Mouse (Mus musculus): ENCODE data around the gene a.

Gene a

DNA sequence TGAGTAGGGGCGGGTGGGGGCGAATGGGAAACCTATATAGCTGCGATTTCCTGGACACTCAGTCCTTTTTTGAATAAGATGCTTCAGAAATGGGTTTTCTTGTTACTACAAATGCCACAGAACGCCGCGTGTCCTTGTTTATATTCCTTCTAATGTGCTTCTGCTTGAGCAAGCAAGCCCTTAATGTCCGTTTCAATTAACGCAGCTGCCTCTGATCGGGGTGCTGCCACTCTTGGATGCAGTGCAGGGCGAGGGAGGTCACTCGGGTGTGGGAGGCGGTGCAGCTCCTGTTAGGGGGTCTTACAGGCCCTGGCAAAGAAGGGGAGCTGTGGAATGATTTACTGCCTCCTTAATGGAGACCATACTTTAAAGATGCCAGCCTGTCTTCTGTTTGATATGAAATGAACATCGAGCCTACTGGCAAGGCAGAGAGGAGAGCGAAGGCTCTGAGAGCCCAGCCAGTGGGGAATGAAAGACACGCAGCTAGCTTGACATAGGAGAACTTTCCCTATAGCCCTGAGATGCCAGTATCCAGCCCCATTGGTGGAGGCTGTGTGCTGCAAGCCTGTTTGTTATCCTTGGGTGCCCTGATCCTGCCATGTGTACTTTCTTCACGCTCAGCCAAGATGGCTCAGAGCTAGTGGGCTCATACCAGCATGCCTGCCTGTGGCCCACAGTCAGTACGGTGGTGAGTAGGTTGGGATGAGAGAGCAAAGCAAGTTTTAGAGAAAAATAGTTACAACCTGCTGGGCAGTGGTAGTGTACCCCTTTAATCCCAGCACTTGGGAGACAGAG is 8.1 kb upstream of the a start:
- no peak for DNase-seq (ENCODE audit: extremely low read depth, low read depth)

DNA sequence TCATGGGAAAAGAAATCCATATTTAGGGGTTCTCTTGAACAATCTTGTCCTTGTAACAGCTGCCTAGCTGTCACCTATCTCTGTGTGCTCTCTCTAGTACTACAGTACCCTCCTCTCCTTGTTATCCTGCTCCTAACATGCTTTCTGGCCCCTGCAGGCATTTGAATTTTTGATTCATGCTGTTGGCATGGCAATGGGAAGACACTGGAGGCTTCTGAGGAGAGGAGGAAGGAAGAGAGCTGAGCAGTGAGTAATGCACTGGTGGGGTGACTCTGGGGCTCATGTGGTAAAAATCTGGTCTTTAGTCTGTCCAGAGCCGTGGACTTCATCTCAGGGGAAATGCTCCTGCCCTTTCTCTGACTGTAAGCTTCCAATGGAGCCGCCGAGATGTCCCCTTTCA is 5.9 kb upstream of the a start:
- no peak for DNase-seq (ENCODE audit: extremely low read depth, low read depth)

GRCm38 (mm10) chr2:154786187-154786586 is 5.0 kb upstream of the a start:
- DNase-seq (ENCODE audit: extremely low read depth, low read depth), result peak; percentile 58

DNA sequence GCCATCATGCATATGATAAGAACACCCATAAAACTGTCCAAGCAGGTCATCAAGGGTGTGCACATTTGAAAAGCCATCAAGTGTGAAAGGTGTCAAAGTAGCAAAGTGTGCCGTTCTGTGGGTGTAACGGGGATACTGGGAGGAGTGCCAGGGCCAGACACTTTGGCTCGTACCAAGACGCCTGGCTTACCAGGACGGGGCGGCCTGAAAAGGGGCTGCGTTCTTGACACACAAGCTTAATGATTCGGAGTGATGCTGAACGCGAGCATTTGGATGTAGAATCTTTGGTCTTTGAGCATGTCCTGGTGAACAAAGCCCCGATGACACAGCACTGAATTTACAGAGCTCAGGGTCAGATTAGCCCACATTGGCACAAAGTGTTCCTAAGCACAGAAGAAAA is 4.4 kb upstream of the a start:
- DNase-seq (ENCODE audit: extremely low read depth, low read depth), result no peak

DNA sequence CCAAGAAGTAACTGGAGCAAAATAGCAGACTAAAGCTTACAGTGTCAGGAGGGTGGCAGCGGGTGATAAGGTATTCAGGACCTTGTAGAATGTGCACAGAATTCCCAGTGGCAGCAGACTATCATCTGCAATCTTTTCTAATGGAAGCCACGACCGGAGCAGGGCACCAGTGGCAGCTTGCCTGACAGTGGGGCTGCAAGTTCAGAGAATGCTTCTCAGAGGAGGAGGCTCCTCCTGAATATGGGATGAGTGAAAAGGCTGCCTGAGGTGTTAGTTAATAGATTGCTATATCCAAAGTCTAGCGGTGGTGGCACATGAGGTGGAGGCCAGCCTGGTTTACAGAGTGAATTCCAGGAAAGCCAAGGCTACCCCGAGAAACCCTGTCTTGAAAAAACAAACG is 1.8 kb upstream of the a start:
- no peak for DNase-seq (ENCODE audit: extremely low read depth, low read depth)

DNA sequence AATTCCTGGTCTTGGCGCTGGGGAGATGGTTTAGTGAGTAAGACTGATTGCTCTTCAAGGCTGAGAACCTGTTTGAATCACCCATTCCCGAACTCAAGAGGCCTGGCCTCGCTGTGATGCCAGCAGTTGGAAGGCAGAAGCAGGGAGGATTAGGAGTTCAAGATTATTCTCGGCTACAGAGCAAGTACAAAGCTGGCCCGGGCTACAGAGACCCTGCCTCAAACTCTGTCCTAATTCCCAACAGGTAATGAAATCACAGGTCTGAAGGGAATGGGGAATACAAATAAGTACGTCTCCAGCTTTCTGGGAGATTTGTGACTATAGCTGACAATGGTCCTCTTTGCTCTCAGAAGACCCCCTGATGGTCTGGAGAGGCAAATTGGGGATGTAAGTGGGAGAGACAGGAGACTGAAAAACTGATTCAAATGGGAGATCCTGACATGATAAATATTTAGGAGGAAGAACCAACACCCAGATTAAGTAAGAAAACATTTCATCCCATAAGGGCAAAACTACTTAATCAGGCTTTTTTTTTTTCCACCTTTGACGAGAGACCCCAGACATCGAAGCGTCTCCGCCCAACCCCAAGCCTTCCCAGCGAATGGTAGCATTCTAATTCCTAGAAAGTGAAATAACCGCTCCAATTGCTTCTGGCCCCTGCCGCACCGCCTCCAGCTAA is 1.1 kb upstream of the a start:
- DNase-seq (ENCODE audit: extremely low read depth, low read depth), result no peak

DNA sequence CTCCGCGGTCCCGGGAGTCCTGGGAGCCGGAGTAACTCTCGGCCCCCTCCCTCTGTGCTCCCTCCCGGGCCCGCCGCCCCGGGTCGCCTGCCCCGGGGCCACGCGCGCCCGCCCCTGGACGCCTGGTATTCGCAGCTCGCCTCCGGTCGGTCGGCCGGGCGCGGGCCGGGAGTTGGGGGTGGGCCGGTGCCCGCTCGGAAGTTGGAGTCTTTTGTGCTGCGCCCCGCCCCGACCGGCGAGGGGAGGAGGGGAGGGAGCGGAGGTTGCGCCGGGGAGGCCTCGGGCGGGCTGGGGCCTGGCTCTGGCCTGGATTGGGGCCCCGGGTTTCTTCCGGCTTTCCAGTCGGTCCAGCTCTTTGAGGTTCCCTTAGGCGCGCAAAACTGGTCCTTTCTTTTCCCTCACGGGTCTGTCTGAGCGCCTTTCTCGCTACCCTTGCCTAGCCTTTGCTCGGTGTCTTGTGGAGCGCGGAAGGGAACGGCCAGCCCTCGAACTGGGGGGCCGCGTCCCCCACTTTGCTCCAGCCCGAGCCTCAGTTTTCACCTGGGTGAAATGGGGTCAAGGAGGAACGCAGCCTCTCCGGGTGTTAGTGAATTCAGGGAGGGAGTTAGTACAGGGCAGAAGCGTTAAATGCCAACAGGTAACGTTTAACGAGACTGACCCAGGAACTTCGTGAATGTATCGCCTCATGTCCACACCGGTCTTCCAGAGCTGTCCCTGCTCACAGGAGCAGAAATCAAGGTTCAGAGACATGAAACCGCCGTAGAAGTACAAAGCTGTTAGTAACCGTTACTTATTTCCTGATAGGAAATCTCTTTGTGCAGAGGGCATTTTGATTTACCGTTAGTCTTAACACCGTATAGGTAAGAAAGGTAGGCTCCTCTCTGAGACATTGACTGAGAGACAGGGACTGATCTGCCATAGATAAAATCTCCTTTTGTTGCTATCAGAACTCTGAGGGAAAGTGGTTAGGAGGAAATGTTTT is 750 bp downstream of the a start:
- DNase-seq (ENCODE audit: extremely low read depth, low read depth), result no peak

- no peak for DNase-seq (ENCODE audit: extremely low read depth, low read depth)
Observed at GRCm38 (mm10) chr2:154803372-154803771, 12.2 kb downstream of the a start.

DNA sequence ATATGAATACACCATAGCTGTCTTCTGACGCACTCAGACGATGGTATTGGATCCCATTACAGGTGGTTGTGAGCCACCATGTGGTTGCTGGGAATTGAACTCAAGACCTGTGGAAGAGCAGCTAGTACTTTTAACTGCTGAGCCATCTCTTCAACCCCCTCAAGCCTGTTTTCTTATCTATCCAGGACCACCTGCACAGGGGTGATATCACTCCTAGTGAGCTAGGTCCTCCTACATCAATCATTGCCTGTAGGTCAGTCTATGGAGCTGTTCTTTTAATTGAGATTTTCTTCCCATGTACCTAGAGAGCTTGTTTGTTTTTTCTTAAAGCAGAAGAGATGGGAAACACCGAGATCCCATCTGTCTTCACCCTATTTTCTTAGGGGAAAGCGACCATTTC is 12.6 kb downstream of the a start:
- DNase-seq (ENCODE audit: extremely low read depth, low read depth), result no peak

GRCm38 (mm10) chr2:154807689-154808088 is 16.5 kb downstream of the a start:
- DNase-seq (ENCODE audit: extremely low read depth, low read depth), result no peak

GRCm38 (mm10) chr2:154809107-154809762 is 18.0 kb downstream of the a start:
- DNase-seq (ENCODE audit: extremely low read depth, low read depth), result no peak

- no peak for DNase-seq (ENCODE audit: extremely low read depth, low read depth)
Observed at GRCm38 (mm10) chr2:154810821-154811220, 19.6 kb downstream of the a start.

GRCm38 (mm10) chr2:154813426-154813825 is 22.2 kb downstream of the a start:
- no peak for DNase-seq (ENCODE audit: extremely low read depth, low read depth)

DNA sequence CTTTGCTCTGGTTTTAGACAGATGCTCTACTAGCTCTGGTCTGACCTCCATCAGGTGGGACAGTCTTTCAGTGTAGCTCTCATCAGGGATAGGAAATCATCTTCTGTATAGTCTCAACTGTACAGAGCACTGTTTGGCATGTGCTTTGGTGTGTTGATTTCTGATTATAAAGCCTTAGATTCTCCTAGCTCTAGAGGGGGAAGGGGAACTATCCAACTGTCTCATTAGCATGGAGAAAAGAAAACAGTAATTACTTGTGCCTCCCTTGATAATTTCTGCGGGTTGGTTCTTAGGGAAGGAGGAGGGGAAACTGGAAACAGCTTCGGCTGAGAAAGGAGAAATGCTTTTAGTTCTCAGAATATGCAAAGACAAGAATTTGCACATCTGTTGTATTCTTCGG is 25.9 kb downstream of the a start:
- DNase-seq (ENCODE audit: extremely low read depth, low read depth), result peak; percentile 51

DNA sequence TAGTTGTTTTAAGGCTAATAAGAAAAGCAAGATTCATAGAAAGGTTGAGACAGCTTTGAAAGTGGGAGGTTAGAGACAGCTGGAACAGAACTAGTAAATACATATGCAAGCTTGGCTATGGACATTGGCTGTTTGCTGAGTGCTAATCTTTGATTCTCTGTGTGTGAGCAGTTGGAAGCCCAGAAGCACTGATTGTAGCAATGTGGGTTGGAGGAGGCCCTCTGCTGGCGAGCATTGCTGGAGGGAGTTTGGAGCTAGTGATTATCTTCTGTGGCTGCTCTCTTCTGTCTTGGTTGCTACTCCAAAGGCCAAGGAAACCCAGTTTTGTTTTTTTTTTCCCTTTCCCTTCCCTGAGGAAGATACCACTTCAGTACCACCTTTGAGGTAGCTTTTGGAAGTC is 26.6 kb downstream of the a start:
- DNase-seq (ENCODE audit: extremely low read depth, low read depth), result no peak

- DNase-seq (ENCODE audit: extremely low read depth, low read depth), result no peak
Observed at GRCm38 (mm10) chr2:154818599-154818998, 27.4 kb downstream of the a start.

DNA sequence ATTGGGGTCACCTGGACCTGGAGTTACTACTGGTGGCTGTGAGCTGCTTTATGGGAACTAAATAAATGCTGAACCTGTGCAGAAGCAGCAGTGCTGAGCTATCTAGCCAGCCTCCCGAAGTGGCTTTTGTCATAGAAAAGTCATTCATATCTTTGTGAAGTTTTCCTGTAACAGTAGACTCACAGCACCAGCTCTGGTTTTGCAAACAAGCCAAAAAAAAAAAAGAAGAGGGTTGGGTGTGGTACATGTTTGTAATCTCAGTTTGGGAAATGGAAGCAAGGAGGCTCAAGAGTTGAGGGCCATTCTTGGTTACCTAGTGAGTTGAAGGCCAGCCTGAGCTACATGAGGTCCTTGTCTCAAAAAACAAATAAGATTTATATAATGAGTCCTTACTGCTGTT is 29.1 kb downstream of the a start:
- no peak for DNase-seq (ENCODE audit: extremely low read depth, low read depth)

GRCm38 (mm10) chr2:154826054-154826538 is 34.9 kb downstream of the a start:
- DNase-seq (ENCODE audit: extremely low read depth, low read depth), result no peak

DNA sequence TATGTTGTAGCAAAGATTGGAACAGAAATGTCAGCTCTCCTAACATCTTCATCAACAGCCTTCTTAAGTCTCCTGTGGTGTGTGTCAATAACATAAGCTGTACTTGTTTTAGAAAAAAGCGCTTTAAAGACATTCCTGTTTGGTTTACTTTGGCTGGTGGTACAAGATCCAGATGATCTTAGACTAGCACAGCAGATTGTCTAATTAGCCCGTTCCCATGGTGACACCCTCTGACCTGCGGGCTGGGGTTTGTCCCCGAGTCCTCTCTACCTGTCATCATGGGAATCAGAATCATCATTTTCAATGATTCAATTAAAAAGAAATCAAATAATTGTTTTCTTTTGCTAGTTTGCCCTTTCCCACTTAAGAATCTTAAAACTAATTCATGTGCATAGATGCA is 36.3 kb downstream of the a start:
- no peak for DNase-seq (ENCODE audit: extremely low read depth, low read depth)

DNA sequence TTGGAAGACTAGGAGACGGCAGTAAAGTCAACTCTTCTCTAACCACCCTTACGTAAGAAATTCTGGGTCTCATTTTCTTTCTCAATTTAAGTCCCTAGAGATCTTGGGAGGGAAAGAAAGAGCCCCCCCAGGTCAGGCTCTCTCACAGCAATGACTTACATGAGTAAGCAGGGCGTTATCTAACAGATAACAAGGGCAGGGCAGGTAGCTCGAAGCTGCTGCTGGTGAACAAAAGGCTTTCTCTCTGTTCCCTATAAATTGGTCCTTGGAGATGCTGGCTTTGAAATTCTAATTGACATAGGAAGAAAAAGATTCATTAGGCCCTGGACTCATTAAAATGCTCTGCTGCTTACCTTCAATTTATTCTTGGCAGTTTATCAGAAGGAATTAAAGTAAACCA is 41.3 kb downstream of the a start:
- DNase-seq (ENCODE audit: extremely low read depth, low read depth), result no peak

DNA sequence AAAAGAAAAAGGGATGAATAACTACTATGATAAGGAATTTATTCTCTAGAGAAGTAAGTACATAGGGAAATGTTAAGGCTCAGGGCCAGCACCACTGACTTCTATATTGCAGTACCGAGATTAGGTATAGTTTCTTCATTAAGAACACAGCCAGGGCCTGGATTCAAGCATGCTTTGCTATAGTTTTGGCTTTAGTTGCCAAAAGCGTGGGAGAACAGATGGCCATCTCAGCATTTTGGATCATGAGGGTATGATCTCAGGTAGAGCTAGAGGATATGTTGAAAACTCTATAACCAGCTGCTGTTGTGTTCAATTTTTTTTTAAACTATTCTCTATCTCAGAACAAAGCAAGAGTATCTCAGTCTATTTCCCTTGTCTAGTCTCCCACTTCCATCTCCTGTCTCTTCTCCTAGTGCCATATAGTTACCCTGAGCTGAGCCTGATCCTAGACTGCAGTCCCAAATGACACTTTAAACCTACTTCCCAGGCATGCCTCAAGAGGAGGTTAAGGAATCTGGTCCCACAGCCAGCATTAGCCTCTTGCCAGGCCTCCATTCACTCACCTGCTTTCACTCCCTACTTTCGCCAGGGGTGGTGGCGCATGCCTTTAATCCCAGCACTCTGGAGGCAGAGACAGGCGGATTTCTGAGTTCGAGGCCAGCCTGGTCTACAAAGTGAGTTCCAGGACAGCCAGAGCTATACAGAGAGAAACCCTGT is 43.1 kb downstream of the a start:
- DNase-seq (ENCODE audit: extremely low read depth, low read depth), result no peak

All from MEL-GATA-1-ER (cell line).